Mouse (Mus musculus): Measurements from ENCODE around the gene Cadps. TPM values are rescaled to one million over a fixed set of nuclear protein-coding genes. Genes with fewer than 3 reads are reported as not detected.

The Cadps gene
- polyA plus RNA-seq, 2 experiments from 2014 or later = 0.38 TPM; not detected in 1

DNA sequence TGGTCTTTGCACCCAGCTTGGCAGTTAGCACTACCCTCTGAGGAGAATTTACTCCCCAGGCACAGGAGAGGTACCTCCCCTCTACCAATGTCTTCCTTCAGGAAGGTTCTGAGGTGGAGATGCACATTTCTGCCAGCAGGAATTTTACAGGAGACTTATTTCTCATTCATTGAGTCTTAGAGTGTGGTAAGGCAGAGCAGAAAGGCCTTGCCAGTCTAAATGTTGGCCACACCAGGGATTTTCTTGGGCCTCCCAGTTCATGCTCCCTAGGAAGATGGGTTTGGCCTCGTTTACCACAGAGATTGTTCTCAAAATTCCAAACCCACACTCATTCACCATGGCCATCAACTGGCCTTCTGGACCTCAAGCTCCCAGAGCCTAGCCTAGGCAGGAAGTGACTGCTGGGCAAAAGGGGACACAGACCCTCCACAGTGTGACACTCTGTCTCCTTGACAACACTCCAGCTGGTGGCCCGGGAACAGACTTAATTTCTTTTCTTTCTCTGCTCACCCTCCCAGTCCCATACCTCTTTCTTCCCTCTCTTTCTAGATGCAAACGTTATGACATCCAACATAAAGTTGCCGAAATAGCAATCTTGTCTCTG lies 434.6 kb downstream of the Cadps start:
- ATAC-seq = no peak

- ATAC-seq = no peak
Observed at GRCm38 (mm10) chr14:12387176-12387575, 435.7 kb downstream of the Cadps start.

GRCm38 (mm10) chr14:12377883-12378282 lies 445.0 kb downstream of the Cadps start:
- no peak for ATAC-seq

- ATAC-seq = no peak
Observed at GRCm38 (mm10) chr14:12377289-12377688, 445.6 kb downstream of the Cadps start.

DNA sequence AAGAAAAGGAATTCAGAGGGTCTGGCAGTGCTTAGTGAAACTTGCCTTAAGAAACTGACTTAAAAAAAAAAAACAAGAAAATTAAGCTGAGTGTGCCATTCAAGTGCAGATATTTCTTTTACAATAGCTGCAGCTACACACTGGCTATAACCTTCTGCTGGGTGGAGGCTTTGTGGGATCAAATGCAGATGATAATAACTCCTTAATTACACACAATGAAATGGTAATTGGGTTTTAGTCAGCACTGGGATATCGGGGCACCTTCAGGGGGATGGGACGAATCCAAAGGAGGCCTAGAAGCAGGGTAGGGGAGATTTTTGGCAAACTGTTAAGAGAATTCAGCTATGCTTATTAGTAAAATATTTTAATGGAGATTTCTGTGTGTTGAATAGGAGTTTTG lies 447.4 kb downstream of the Cadps start:
- ATAC-seq = no peak

GRCm38 (mm10) chr14:12350271-12350916 lies 472.5 kb downstream of the Cadps start:
- ATAC-seq = no peak

- no peak for ATAC-seq
Observed at GRCm38 (mm10) chr14:12349334-12350090, 473.4 kb downstream of the Cadps start.

DNA sequence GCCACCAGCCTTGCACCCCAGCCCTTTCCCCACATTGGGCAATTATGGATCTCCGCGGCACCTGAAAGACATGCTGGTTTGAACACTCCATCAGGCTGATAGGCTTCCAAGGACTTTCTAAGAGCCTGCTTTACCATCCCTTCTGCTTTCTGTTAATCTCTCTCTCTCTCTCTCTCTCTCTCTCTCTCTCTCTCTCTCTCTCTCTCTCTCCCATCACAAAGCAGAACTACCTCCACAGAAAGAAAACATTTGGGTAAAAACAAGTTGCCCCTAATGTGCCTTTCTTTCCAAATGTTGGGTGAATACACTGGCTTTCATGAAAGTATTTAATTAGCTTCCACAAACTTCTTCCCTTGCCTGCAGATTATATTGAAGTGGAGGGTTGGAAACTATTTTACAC lies 474.8 kb downstream of the Cadps start, which contains the start of gene Fezf2:
TSS of gene Fezf2 (minus strand) at position 101 of the 400 bp plus-strand sequence.
- ATAC-seq = no peak

DNA sequence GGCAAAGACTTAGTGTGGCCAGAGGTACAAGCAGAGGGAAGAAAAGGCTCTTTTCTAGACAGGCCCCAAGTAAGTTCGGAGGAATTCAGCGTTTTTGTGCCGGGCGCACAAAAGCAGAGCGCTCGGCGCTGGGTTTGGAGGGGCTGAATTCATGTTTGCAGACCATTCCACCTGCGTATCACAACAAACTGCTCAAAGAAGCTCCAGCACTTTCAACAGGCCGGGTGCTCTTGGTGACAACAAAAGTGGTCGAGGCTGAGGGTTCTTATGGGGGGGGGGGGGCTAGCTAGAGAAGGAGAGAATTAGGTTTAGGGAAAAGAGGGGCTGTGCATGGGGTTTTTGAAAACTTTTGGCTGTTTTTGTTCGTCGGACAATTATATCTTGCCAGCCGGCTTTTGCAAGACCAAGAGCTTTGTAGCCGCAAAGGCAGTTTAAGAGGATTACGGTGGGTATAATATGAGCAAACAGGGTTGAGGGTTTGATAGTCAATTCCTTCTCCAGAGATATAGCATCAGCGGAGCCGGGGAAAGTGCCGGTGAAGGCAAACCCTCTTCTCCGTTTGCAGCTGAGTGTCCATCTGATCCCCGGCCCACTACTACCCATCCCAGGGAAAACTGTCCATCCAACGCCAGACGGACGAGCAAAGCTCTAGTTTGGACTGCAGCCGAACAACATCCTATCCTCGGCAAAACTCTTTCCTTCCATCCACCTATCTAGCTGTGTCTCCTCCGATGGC lies 475.8 kb downstream of the Cadps start:
- ATAC-seq = no peak

DNA sequence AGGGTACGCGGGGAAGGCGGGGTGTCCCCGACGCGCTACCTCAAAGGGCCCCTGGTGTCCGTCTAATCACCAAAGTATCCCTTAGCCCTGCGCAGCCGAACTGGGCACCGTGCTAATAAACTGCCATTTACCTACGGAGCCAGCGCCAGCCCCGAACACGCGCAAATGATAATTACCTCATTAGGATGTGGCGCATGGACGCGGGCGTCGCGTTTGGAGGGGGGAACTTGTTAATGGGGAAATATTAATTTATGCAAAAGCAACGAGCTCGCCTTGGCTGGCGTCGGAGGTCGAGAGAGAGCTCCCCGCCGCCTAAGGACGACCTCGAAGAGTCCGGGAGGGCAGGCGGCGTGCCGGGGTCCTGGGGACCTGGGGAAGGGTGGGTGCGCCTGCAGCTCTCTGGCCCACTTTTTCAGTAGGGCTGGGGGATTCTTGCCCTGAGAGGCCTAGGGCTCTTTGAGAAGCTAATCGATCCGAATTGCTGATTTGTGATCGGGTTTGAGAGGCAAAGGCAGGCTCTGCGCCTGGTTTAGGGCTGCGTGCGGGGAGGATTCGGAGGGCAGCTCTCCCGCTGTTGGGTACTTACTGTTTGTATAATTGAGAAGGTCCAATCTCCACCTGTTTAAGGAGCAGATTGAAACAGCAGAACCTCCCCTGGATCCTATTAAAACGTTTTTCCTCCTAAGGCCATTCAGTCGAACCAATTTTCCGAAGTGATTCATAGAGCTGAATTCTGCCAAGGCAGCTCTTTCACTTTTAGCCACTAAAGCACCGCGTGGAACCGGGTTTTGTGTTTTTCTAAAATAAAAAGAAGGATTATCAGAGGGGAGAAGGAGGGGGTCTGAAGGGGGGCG lies 476.6 kb downstream of the Cadps start:
- no peak for ATAC-seq

GRCm38 (mm10) chr14:12345241-12345921 lies 477.5 kb downstream of the Cadps start:
- ATAC-seq = no peak

DNA sequence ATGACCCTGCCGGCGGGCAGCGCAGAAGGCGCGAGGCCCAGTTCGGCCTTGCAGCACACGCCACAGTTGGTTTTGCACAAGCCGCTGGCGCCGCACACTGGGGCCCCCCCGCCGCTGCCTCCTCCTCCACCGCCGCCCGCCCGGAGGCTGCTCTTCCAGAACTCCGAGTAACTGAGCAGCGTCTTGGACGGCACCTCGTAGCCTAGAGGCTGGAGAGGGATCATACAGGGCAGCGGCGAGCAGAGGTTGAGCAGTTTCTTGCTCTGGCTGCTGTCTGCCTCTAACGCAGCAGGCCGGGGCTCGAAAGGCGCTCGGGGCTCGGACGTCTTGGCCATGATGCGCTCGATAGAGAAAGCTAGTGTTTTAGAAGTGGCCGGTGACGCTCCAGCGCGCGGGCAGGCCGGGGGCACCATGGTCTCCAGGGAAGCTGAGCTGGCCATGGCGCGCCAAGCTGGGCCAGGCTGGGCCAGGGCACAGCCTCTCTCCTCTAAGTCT lies 478.1 kb downstream of the Cadps start:
- ATAC-seq = no peak

DNA sequence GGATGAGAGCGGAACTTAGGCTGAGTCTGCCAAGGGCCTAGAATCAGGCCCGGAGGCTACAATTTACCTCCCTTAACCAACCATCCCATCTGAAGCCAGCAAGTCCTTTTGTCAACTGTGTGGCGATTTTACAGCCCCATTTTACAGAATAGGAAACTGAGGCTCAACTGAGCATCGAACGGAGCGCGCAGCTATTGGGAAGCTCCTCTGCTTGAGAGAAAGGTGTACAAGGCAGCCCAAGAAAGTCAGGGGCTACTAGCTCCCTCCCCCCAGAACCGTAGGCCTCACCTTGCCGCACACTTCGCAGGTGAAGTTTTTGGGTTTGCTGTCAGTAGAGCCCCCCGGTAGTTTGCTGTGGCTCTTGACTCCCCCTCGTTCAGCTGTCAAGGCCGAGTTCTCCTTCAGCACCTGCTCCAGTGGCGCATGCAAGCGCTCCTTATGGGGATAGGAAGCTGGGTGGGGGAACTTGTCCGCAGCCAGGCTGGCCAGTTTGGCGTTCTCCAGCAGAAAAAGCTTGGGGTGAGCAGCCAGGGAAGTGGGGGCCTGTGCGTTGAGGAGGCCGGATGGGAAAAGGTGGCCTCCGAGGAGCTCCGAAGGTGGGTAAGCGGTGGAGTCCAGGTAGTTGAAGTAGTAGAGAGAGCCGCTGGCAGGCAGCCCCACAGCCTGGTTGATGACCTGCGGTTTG lies 478.7 kb downstream of the Cadps start:
- no peak for ATAC-seq

- no peak for ATAC-seq
Observed at GRCm38 (mm10) chr14:12343451-12343941, 479.4 kb downstream of the Cadps start.

- no peak for ATAC-seq
Observed at GRCm38 (mm10) chr14:12342458-12343131, 480.3 kb downstream of the Cadps start.

DNA sequence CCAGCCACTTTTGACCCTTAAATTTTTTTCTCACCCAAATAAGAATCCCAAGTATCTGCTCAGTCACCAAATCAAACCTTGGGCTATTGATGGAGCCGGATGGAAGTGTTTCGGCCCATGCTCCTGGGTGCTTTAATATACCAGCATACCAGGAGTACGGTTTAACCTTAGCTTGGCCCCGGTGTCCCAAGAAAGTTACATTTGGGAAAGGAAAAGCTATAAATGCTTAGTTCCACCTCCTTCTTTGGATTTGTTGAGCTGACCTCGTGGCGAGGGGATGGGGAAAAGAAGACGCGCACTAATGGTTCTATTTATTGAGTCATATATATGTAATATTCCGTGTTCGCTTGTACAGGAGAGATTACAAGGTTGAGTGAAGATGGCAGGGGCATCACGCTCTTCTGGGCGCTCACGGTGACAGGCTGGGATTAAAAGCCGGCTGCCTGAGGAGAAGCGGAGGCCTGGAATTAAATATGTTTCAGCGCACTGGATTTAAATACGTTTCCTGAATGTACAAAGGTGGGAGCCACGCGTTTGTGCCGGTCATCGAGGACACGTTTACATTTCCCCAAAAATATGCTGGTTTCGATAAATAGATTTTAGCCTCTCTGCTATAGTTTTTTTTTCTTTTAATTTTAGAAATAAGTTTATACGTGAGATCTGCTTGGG lies 481.0 kb downstream of the Cadps start:
- ATAC-seq = no peak

GRCm38 (mm10) chr14:12341075-12341788 lies 481.6 kb downstream of the Cadps start:
- no peak for ATAC-seq

- ATAC-seq = no peak
Observed at GRCm38 (mm10) chr14:12340238-12341074, 482.4 kb downstream of the Cadps start.
